Mouse (Mus musculus) lung, adult 10 weeks (tissue): Measurements from ENCODE around the gene Olfr427. TPM values are rescaled to one million over a fixed set of nuclear protein-coding genes. Genes with fewer than 3 reads are reported as not detected.

ENCODE experiments used
- polyA plus RNA-seq: library from polyadenylated mRNA; stranded (reverse); fragments of 350-450 nt; fragmentation: Illumina TruSeq; extraction: RNeasy Lipid Tissue Mini Kit (QIAGEN cat#74804); gene quantifications from one replicate; pipeline ENCODE4 v1.2.3, GENCODE M21; 2014; ENCODE audit warnings: low read depth, low replicate concordance; ENCODE audit not compliant: insufficient read depth

Olfr427 gene
- not detected for polyA plus RNA-seq

DNA sequence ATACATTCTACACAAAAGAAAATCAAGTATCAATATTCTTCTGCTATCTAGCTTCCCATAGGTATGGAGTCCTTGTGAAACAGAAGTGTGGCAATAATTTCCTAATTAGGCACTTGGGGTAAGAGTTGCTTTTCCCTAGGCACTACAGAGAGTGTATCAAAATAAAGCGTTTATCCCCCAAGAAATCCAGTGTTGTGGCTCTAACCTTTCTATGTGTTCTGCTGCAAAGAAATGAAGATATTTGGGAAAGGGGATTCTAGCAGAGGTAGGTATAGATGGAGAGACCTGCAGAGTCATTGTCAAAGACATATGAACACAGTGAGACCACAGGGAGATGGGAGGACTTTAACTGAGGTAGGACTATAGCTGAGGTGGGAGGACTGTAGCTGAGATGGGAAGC, at the start of gene Olfr427:
Gene Olfr427 (plus strand): TSS at position 301 of the 400 bp plus-strand sequence.

GRCm38 (mm10) chr1:174048893-174049292, 47.8 kb upstream of the Olfr427 start, which contains the start of gene Olfr432:
Gene Olfr432, plus strand, starts transcription at chr1:174049205.

GRCm38 (mm10) chr1:174066305-174066704, 30.4 kb upstream of the Olfr427 start, which contains the start of gene Olfr430:
Gene Olfr430, plus strand, starts transcription at chr1:174066605.

DNA sequence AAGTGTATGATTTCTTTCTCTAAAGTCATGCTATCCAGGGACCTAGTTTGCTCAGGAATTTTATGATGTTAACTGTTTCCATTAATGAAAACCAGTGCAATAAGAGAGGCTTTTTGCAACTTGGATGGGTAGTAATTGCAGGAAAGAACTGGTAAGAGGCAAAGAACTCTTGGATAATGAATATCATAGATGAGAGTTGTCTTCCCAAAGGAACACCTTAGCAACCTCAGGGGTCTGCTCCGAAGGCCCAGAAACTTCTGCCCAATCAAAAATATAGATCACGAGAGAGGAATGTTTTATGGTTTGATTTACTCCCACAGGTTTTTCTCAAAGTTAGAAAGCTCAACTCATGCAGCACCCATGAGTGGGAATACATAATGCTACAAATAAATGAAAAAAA, 12.7 kb upstream of the Olfr427 start, which contains the start of gene Olfr429:
Gene Olfr429 (plus strand): TSS at position 301 of the 400 bp plus-strand sequence.

DNA sequence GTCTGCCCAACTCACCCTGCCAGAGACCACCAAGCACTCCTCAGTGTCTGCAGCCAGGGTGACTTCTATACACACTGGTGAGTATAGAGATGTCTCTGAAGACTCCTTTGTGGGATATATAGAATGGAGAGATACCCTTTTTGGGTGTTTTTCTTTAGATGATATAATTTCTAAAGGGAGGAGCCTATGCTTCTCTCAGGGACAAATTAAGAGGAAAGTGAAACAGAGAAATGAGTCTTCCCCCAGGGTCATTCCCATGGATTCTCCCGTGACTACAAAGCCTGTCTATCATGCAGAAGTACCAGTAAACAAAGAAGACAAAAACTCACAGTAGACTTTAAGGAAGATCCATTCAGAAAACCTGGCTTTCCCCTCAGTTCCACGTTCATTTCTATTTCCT, 24.4 kb downstream of the Olfr427 start, which contains the start of gene Olfr231:
Gene Olfr231 (minus strand): TSS at position 101 of the 400 bp plus-strand sequence.

DNA sequence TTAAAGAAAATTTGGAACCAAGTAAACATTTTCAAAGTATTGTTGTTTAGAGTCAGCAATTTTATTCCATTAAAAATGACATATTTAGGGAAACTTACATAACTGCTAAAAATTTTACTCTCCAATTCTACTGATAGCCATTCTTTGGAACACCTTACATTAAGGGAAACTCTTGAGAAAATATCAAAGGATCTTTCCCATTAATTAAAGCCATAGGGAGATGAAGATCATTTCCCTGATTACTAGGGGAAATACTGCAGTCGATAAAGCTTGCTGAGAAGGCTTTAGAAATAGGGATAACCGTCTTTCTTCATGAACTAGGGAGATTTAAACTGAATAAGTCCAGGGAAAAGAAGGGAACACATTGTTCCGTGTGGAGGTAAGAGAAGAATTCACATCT, 34.5 kb downstream of the Olfr427 start, which contains the start of gene Olfr424:
Gene Olfr424 (plus strand): TSS at position 301 of the 400 bp plus-strand sequence.

Other genes with a start within 250 kb of the Olfr427 start
- gene Ifi211, start 183.8 kb upstream of the Olfr427 start, polyA plus RNA-seq, result 5.9 TPM
- 28.8 TPM for gene Mndal, start 154.4 kb upstream of the Olfr427 start, polyA plus RNA-seq
- 13.6 TPM for gene Ifi203, start 154.2 kb upstream of the Olfr427 start, polyA plus RNA-seq
- gene Ifi202b, start 114.1 kb upstream of the Olfr427 start, polyA plus RNA-seq, result not detected
- 6.5 TPM for gene Ifi205, start 65.1 kb upstream of the Olfr427 start, polyA plus RNA-seq
- gene Olfr433, start 56.2 kb upstream of the Olfr427 start, polyA plus RNA-seq, result not detected
- gene Olfr432, start 47.7 kb upstream of the Olfr427 start, polyA plus RNA-seq, result not detected
- gene Olfr430, start 30.3 kb upstream of the Olfr427 start, polyA plus RNA-seq, result not detected
- not detected for gene Olfr429, start 12.6 kb upstream of the Olfr427 start, polyA plus RNA-seq
- gene Olfr231, start 24.3 kb downstream of the Olfr427 start, polyA plus RNA-seq, result not detected
- not detected for gene Olfr424, start 34.6 kb downstream of the Olfr427 start, polyA plus RNA-seq
- not detected for gene Olfr420, start 58.7 kb downstream of the Olfr427 start, polyA plus RNA-seq
- 0.08 TPM for gene Spta1, start 75.9 kb downstream of the Olfr427 start, polyA plus RNA-seq
- not detected for gene Olfr419, start 155.2 kb downstream of the Olfr427 start, polyA plus RNA-seq
- gene Mptx1, start 233.6 kb downstream of the Olfr427 start, polyA plus RNA-seq, result not detected